Mouse (Mus musculus): ENCODE results near the gene Fggy.

Gene Fggy

GRCm38 (mm10) chr4:95590878-95591277 is 33.6 kb downstream of the Fggy start:
- no peak for DNase-seq (ENCODE audit: inconsistent ontology term)

DNA sequence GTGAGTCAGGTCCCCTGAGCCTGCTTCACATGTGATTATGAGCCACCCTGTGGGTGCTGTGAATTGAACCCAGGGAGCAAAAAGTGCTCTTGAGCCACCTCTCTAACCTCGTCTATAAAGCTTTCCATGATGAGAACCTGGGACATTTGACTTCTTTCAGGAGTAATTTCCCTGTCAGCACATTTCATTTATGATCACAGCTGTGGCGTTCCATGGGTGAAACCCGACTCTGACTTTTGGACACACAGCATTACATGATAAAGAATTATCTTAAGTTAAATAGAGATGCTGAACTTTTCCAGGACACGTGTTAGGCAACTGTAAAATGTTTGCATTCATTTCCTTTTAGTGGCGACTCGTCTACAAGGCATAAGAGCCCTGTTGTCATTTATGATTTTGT is 39.9 kb downstream of the Fggy start:
- no peak for DNase-seq (ENCODE audit: inconsistent ontology term)

- DNase-seq (ENCODE audit: inconsistent ontology term): no peak
These were observed 44.5 kb downstream of the Fggy start for GRCm38 (mm10) chr4:95601776-95602175.

DNA sequence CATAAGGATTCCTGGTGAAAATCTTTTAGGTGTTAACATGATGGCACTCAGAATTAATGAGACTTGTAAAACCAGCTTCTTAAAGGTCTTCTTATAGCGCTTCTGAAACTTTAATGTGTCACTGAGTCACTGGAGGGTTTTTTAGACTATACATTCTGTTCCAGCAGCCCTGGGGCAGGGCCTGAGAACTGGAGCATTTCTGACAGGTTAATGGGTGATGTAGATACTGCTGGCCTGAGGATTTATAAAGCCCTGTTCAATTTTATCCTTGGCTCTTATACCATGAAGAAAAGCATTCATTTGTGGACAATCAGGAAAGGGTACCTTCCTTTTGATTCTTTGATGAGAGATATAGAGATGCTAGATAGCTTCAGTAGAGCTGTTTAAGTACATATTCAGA is 45.9 kb downstream of the Fggy start:
- no peak for DNase-seq (ENCODE audit: inconsistent ontology term)

- DNase-seq (ENCODE audit: inconsistent ontology term): no peak
These were observed 53.4 kb downstream of the Fggy start for GRCm38 (mm10) chr4:95610663-95611062.

GRCm38 (mm10) chr4:95611390-95611789 is 54.1 kb downstream of the Fggy start:
- no peak for DNase-seq (ENCODE audit: inconsistent ontology term)

DNA sequence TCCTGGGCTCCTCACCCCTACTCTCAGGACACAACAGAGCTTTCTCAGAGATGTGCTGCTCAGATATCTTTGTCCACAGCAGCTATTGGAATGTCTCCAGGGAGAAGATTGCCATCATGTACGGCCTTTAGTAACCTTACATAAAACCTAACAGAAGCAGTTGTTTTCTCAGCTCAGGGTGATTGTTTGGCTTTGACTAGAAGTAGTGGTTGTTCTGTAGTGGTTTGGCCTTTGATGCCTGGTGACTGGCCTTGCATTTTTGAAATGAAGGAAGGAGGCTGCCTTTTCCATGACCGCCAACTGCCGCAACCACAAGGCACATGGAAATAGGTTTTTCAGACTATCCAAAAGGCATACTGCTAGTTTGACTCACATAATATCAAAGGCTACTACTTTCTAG is 63.7 kb downstream of the Fggy start:
- DNase-seq (ENCODE audit: inconsistent ontology term): peak; percentile 42

GRCm38 (mm10) chr4:95624696-95625095 is 67.4 kb downstream of the Fggy start:
- DNase-seq (ENCODE audit: inconsistent ontology term): no peak

- no peak for DNase-seq (ENCODE audit: inconsistent ontology term)
These were observed 68.3 kb downstream of the Fggy start for GRCm38 (mm10) chr4:95625651-95626050.

DNA sequence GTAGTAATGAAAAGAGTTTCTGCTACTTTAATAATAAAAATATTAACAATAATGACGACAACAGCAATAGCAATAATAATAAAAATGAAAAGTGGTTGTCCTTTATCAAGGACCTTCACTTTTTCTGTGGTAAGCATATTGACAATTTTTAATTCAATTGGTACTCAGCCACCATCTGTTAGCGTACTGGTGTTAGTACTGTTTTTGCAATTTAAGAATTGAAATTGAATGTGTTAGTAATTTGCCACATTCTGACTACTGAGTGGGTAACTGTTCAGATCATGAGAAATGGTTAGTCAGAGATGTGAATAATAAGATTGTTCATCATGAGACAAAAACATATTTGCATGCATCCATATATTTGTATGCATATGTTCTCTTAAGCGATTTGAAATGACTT is 68.9 kb downstream of the Fggy start:
- DNase-seq (ENCODE audit: inconsistent ontology term): no peak

- DNase-seq (ENCODE audit: inconsistent ontology term): no peak
These were observed 77.6 kb downstream of the Fggy start for GRCm38 (mm10) chr4:95634903-95635302.

DNA sequence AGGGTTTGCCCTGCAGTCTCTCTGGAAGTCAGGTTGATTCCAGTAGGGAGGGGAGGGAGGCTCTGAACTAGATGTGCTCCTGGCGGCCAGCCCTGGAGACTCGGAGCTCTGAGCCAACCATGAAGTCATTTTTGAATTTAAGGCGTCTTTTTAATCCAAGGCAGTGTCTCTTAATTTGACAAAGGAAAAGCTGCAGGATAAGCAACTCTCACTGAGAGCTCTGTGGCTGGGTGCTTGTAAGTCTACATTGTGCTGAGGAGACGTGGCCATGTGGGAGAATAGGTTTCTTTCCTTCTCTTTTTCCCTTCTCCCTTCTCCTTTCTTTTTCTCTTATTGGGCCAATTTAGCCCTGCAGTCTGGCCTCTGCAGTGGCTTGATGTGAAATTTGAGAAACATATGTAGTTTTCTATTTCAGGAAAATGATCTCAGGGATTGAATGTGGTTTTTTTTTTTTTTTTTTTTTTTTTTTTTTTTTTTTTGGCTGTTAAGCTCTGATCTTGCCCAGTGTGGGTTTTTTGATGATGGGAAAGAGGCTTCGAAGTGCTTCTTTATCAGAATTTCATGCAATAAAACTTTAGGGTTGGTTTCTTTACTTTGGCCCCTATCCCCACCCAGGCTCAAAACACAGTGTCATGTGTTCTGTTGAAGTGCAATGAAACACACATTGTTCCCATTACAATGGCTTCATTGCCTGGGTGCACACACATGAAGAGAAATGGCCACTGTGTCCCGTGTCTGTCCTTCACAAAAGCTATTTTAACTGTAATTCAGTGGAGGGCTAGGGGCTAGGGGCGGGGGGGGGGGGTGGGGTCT is 79.8 kb downstream of the Fggy start:
- DNase-seq (ENCODE audit: inconsistent ontology term): peak; percentile 59

DNA sequence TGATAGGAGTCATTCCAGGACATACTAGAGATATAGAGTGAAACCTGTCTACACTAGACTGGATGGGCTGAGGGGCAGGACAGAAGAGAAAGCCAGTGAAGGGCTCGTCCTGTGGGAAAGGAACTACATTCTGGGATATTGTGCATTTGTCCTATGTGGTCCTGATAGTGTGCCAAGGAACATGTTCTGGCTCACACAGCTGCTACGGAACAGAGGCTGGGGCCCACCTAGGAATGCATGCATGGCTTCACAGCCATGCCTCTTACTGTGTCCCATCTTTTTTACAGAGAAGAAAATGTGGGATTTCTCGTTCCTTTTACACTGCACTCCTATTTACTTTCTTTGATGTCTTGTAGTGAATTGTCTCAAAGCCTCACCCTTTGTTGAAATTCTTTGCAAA is 80.8 kb downstream of the Fggy start:
- DNase-seq (ENCODE audit: inconsistent ontology term): no peak

- no peak for DNase-seq (ENCODE audit: inconsistent ontology term)
These were observed 83.5 kb downstream of the Fggy start for GRCm38 (mm10) chr4:95640831-95641230.

GRCm38 (mm10) chr4:95644048-95644447 is 86.7 kb downstream of the Fggy start:
- no peak for DNase-seq (ENCODE audit: inconsistent ontology term)

GRCm38 (mm10) chr4:95648801-95649551 is 91.7 kb downstream of the Fggy start:
- no peak for DNase-seq (ENCODE audit: inconsistent ontology term)

GRCm38 (mm10) chr4:95649552-95649905 is 92.2 kb downstream of the Fggy start:
- DNase-seq (ENCODE audit: inconsistent ontology term): peak; percentile 38

DNA sequence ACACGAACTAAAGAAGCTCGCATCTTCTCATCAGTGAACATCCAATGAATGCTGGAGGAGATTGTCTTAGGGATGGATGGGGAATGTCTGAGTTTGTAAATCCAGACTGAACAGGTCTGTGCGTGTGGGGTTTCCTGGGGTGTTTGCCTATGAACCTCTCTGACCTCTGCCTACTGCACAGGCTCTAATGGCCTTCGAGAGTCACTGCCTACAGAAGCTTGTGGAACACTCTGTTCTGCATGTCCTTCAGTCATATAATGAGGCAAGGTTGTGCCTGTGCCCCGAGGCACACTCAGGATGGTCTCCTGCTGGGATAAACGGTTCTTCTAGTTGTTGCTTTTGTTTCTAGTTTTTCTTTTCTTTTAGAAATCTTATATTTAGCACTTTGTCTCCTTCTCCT is 92.7 kb downstream of the Fggy start:
- DNase-seq (ENCODE audit: inconsistent ontology term): no peak

- no peak for DNase-seq (ENCODE audit: inconsistent ontology term)
These were observed 94.7 kb downstream of the Fggy start for GRCm38 (mm10) chr4:95652044-95652443.

DNA sequence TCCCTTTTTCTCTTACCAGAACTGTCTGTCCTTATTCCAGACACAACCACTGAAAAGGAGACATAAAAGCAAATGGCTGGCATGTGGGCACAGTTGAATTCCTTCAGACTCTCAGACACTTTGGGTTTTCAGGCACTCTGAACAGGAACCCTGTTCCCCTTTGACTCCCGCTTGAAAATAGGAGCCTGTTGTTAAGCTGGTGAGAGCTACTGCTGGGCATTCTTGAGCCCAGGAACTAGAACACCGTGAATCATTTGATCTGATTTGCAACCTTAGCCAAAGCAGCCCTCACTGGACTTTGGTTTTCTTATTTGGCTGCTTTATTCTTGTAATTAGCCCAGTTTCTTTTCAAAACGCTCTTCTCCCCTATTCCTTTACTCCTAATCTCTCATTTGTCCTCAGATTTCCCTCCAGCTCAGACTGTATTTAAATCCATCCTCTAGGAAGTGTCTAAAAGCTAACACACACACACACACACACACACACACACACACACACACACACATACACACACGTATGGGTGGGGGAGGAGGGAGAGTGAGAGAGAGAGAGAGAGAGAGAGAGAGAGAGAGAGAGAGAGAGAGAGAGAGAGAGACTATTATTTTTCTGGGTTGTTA is 96.1 kb downstream of the Fggy start:
- peak; percentile 69 for DNase-seq (ENCODE audit: inconsistent ontology term)

GRCm38 (mm10) chr4:95653913-95654301 is 96.6 kb downstream of the Fggy start:
- DNase-seq (ENCODE audit: inconsistent ontology term): no peak

- no peak for DNase-seq (ENCODE audit: inconsistent ontology term)
These were observed 101.7 kb downstream of the Fggy start for GRCm38 (mm10) chr4:95659024-95659423.

- no peak for DNase-seq (ENCODE audit: inconsistent ontology term)
These were observed 106.3 kb downstream of the Fggy start for GRCm38 (mm10) chr4:95663596-95663995.

Measured in Muller cell, postnatal 12 days (primary cell).